Mouse (Mus musculus): Measurements from ENCODE around the gene Fgf3. TPM values are rescaled to one million over a fixed set of nuclear protein-coding genes. Genes with fewer than 3 reads are reported as not detected.
A peak's percentile ranks its signal among the peaks of the same experiment; 100 is the strongest.
"Not testable (repeated sequence)": the region's sequence is repeated elsewhere in the genome, so short reads cannot be mapped to it uniquely, and the experiment has no call there.

The Fgf3 gene
- polyA plus RNA-seq, 1 experiment from 2014 or later = 3.2 TPM

GRCm38 (mm10) chr7:144887672-144888071 is 49.8 kb downstream of the Fgf3 start:
- WGBS = 84% methylated on average over 2 of the region's 2 CpGs
- ATAC-seq = no peak

DNA sequence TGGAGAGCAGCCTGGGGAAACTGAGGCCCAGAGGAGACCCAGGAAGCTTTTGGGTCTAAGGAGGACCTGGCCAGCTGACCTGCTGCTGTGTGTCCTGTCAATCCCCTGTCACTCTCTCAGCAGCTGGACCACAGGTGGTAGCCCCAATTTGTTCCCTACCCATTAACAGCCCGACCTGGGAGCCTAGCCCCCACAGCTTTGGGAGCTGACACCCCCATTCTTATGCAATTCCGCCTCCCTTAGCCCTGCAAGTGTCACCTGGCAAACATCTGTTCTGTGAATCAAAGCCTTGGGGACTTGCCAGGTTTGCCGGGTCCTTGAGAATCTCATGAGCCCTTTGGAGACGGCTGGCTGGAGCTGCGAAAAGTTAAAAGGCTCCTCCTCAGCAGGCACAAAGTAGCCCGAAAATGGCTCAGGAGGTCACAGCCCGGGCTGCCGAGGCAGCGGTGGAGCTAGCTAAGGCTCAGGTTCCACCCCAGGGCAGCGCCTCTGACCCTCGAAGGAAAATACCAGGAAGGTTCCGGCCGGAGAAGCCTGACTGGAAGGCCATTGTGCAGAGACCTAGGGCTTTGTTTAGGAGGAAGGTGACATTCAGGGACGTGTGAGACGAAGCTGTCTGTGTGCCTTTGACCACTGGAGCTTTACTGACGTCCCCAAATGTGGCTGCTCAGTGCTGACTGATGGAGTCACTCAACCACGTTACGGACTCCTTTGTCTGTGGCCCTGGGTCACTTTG is 50.8 kb downstream of the Fgf3 start:
- Histone ChIP-seq H3K27me3 (replicated peaks; ENCODE audit: control insufficient read depth, insufficient read depth, low read length) (no peaks in the 10 kb centered on the region), H3K9me3 (replicated peaks; ENCODE audit: control insufficient read depth, low read length) (no peaks in the 10 kb centered on the region), H3K4me3 (ENCODE audit: low read depth, low read length) (no peak overlapping the region), H3K4me2 (ENCODE audit: low read length) (no peak overlapping the region), H3K4me1 (ENCODE audit: control insufficient read depth, insufficient read depth, low read length) (no peaks in the 10 kb centered on the region), H3K9ac (ENCODE audit: low read length) (no peak overlapping the region), H3K27ac (ENCODE audit: low read depth, low read length) (no peak overlapping the region), H3K36me3 (ENCODE audit: control insufficient read depth, insufficient read depth, low read length) (no peaks in the 10 kb centered on the region)
- no peak for ATAC-seq
- 5% methylated on average over 18 of the region's 18 CpGs for WGBS
- peak; percentile 28 for DNase-seq (ENCODE audit: low spot score)

More at GRCm38 (mm10) chr7:144887672-144888071, 49.8 kb downstream of the Fgf3 start:
- no peak overlapping the region for H3K9ac ChIP-seq (ENCODE audit: low read length)
- no peak overlapping the region for H3K27ac ChIP-seq (ENCODE audit: low read depth, low read length)
- no peak overlapping the region for H3K4me3 ChIP-seq (ENCODE audit: low read depth, low read length)
- H3K27me3 ChIP-seq (replicated peaks; ENCODE audit: control insufficient read depth, insufficient read depth, low read length) = no peaks in the 10 kb centered on the region
- H3K9me3 ChIP-seq (replicated peaks; ENCODE audit: control insufficient read depth, low read length) = no peaks in the 10 kb centered on the region
- no peaks in the 10 kb centered on the region for H3K4me1 ChIP-seq (ENCODE audit: control insufficient read depth, insufficient read depth, low read length)
- H3K4me2 ChIP-seq (ENCODE audit: low read length) = no peak overlapping the region
- H3K36me3 ChIP-seq (ENCODE audit: control insufficient read depth, insufficient read depth, low read length) = no peaks in the 10 kb centered on the region
- no peak for DNase-seq (ENCODE audit: low spot score)

DNA sequence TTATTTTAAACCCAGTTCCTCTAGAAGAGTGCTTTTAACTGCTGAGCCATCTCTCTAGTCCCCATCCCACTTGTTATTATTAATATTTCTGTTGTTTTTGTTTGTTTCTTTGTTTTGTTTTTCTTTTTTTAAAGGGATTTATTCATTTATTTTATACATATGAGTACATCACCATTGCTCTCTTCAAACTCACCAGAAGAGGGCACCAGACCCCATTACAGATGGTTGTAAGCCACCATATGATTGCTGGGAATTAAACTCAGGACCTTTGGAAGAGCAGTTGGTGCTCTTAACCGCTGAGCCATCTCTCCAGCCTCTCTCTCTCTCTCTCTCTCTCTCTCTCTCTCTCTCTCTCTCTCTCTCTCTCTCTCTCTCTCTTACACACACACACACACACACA is 52.8 kb downstream of the Fgf3 start:
- H3K9me3 ChIP-seq (replicated peaks; ENCODE audit: control insufficient read depth, low read length); H3K36me3 ChIP-seq (ENCODE audit: control insufficient read depth, insufficient read depth, low read length); H3K27ac ChIP-seq (ENCODE audit: low read depth, low read length); H3K4me2 ChIP-seq (ENCODE audit: low read length); ATAC-seq; DNase-seq (ENCODE audit: low spot score); H3K4me3 ChIP-seq (ENCODE audit: low read depth, low read length); H3K9ac ChIP-seq (ENCODE audit: low read length); H3K27me3 ChIP-seq (replicated peaks; ENCODE audit: control insufficient read depth, insufficient read depth, low read length): not testable (repeated sequence)
- WGBS = 100% methylated on average over 1 of the region's 1 CpGs
- peaks cover 10% of the 10 kb centered on the region for H3K4me1 ChIP-seq (ENCODE audit: control insufficient read depth, insufficient read depth, low read length)

DNA sequence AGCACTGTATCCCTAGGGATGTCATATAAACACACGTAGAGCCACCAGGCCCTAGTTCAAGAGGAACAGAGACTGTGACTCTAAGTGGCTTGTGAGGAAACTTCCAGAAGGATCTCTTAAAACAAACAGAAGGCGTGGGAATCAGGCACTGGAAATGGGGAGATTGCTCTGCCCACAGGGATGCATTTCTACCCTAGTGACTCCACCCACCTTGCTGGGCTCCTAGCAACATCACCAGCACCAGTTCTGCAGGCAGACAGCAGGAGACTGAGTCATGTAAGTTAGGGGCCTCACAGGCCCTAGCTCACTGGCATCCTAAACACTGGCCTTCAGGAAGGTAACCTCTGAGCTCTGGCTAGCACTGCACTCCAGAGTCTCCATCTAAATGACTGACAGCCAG is 54.0 kb downstream of the Fgf3 start:
- H3K4me3 ChIP-seq (ENCODE audit: low read depth, low read length) = no peak overlapping the region
- peaks cover 21% of the 10 kb centered on the region for H3K4me1 ChIP-seq (ENCODE audit: control insufficient read depth, insufficient read depth, low read length)
- ATAC-seq (no peak), DNase-seq (ENCODE audit: low spot score) (no peak)
- H3K27me3 ChIP-seq (replicated peaks; ENCODE audit: control insufficient read depth, insufficient read depth, low read length) = peaks cover 9% of the 10 kb centered on the region; the same call in 1 of the 2 replicates
- no peaks in the 10 kb centered on the region for H3K36me3 ChIP-seq (ENCODE audit: control insufficient read depth, insufficient read depth, low read length)
- no peak overlapping the region for H3K4me2 ChIP-seq (ENCODE audit: low read length)
- WGBS = 90% methylated on average over 2 of the region's 2 CpGs
- H3K27ac ChIP-seq (ENCODE audit: low read depth, low read length) = no peak overlapping the region
- no peaks in the 10 kb centered on the region for H3K9me3 ChIP-seq (replicated peaks; ENCODE audit: control insufficient read depth, low read length)
- H3K9ac ChIP-seq (ENCODE audit: low read length) = no peak overlapping the region

DNA sequence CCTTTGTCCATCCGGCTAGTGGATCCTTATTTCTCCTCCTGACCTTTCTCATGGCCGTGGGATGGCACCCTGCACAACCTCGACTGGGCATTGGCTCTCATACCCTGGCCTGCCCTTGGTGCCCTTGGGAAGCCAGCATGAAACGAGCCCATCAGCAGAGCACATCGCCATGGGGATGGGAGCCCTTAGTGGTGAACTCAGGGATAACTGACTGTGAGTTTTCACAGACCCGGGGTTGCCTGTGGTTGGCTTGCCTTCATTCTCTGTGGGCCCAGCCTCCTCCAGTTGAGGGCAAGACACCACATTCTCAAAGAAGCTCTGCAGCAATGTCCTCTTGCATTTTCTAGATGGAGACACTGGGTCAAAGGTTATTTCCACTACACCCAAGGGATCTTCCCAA is 54.4 kb downstream of the Fgf3 start:
- Histone ChIP-seq H3K27me3 (replicated peaks; ENCODE audit: control insufficient read depth, insufficient read depth, low read length) (peaks cover 9% of the 10 kb centered on the region; the same call in 1 of the 2 replicates), H3K4me2 (ENCODE audit: low read length) (no peak overlapping the region), H3K4me3 (ENCODE audit: low read depth, low read length) (no peak overlapping the region), H3K9me3 (replicated peaks; ENCODE audit: control insufficient read depth, low read length) (no peaks in the 10 kb centered on the region), H3K9ac (ENCODE audit: low read length) (no peak overlapping the region), H3K27ac (ENCODE audit: low read depth, low read length) (no peak overlapping the region), H3K4me1 (ENCODE audit: control insufficient read depth, insufficient read depth, low read length) (peaks cover 22% of the 10 kb centered on the region), H3K36me3 (ENCODE audit: control insufficient read depth, insufficient read depth, low read length) (no peaks in the 10 kb centered on the region)
- WGBS = 51% methylated on average over 6 of the region's 6 CpGs
- no peak for ATAC-seq
- DNase-seq (ENCODE audit: low spot score) = no peak

Other genes with a start within 250 kb of the Fgf3 start
- 6.0 and 7.8 TPM in 2 replicates for gene Ano1, start 86.1 kb upstream of the Fgf3 start, polyA plus RNA-seq (2014; fragmentation: Nextera tagmentation; extraction: Ambion mirVana)
- not detected in 2 replicates for gene Fgf4, start 9.3 kb downstream of the Fgf3 start, polyA plus RNA-seq (2014; fragmentation: Nextera tagmentation; extraction: Ambion mirVana)
- 28.1 and 36.3 TPM in 2 replicates for gene Fgf15, start 58.4 kb downstream of the Fgf3 start, polyA plus RNA-seq (2014; fragmentation: Nextera tagmentation; extraction: Ambion mirVana)
- gene LTO1, start 77.0 kb downstream of the Fgf3 start, polyA plus RNA-seq (2014; fragmentation: Nextera tagmentation; extraction: Ambion mirVana) = 26.7 and 27.8 TPM in 2 replicates
- 60.8 and 70.3 TPM in 2 replicates for gene Ccnd1, start 101.8 kb downstream of the Fgf3 start, polyA plus RNA-seq (2014; fragmentation: Nextera tagmentation; extraction: Ambion mirVana)

All from forebrain, embryonic 14.5 days (tissue).